Mouse (Mus musculus): ENCODE measurements around the gene Tom1l2. TPM values are rescaled to one million over a fixed set of nuclear protein-coding genes. Genes with fewer than 3 reads are reported as not detected.

The Tom1l2 gene
- polyA plus RNA-seq, 1 experiment from 2014 or later: 19.5 TPM

- Histone ChIP-seq H3K4me3 (ENCODE audit: low read depth, low read length) (no peak overlapping the region), H3K27ac (ENCODE audit: low read depth, low read length) (no peak overlapping the region), H3K27me3 (ENCODE audit: control insufficient read depth, insufficient read depth, low read length) (no peaks in the 10 kb centered on the region), H3K9ac (ENCODE audit: low read length) (no peak overlapping the region), H3K4me1 (replicated peaks; ENCODE audit: control insufficient read depth, insufficient read depth, low read length) (no peaks in the 10 kb centered on the region), H3K9me3 (ENCODE audit: control insufficient read depth, low read length) (no peaks in the 10 kb centered on the region), H3K36me3 (ENCODE audit: control insufficient read depth, insufficient read depth, low read length) (no peaks in the 10 kb centered on the region), H3K4me2 (ENCODE audit: low read depth, low read length, severe bottlenecking) (no peak overlapping the region)
- DNase-seq (ENCODE audit: low spot score) (no peak), ATAC-seq (replicated peaks; ENCODE audit: low FRiP score) (no peak)
- 86% methylated on average over 6 of the region's 6 CpGs for WGBS
These were observed 21.8 kb upstream of the Tom1l2 start for GRCm38 (mm10) chr11:60374481-60374880.

- no peaks in the 10 kb centered on the region for H3K27me3 ChIP-seq (ENCODE audit: control insufficient read depth, insufficient read depth, low read length)
- no peak overlapping the region for H3K4me2 ChIP-seq (ENCODE audit: low read depth, low read length, severe bottlenecking)
- H3K36me3 ChIP-seq (ENCODE audit: control insufficient read depth, insufficient read depth, low read length): no peaks in the 10 kb centered on the region
- no peaks in the 10 kb centered on the region for H3K9me3 ChIP-seq (ENCODE audit: control insufficient read depth, low read length)
- WGBS: 89% methylated on average over 13 of the region's 13 CpGs
- DNase-seq (ENCODE audit: low spot score) (no peak), ATAC-seq (replicated peaks; ENCODE audit: low FRiP score) (no peak)
- H3K27ac ChIP-seq (ENCODE audit: low read depth, low read length): no peak overlapping the region
- H3K9ac ChIP-seq (ENCODE audit: low read length): no peak overlapping the region
- H3K4me3 ChIP-seq (ENCODE audit: low read depth, low read length): no peak overlapping the region
- H3K4me1 ChIP-seq (replicated peaks; ENCODE audit: control insufficient read depth, insufficient read depth, low read length): no peaks in the 10 kb centered on the region
These were observed 17.7 kb upstream of the Tom1l2 start for GRCm38 (mm10) chr11:60370431-60370830.

DNA sequence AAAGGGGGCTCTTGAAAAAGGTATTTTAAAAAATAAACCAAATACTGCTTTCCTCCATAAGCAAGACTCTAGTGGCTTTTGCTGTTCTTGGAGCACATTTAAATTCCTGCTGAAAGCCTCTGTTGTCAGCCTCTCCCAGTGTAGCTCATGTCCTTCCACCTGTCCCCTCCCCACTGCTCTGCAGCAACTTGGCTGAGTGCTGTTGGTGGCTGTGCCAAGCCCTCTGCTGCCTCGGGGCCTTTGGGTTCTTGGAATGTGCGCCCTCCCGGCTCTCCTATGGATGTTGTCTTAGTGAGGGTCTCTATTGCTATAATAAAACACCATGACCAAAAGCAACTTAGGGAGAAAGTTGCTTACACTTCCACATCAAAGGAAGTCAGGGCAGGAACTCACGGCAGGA, 16.7 kb upstream of the Tom1l2 start:
- Histone ChIP-seq H3K4me3 (ENCODE audit: low read depth, low read length) (no peak overlapping the region), H3K9ac (ENCODE audit: low read length) (no peak overlapping the region), H3K4me2 (ENCODE audit: low read depth, low read length, severe bottlenecking) (no peak overlapping the region), H3K9me3 (ENCODE audit: control insufficient read depth, low read length) (no peaks in the 10 kb centered on the region), H3K27me3 (ENCODE audit: control insufficient read depth, insufficient read depth, low read length) (no peaks in the 10 kb centered on the region), H3K36me3 (ENCODE audit: control insufficient read depth, insufficient read depth, low read length) (no peaks in the 10 kb centered on the region), H3K4me1 (replicated peaks; ENCODE audit: control insufficient read depth, insufficient read depth, low read length) (no peaks in the 10 kb centered on the region), H3K27ac (ENCODE audit: low read depth, low read length) (no peak overlapping the region)
- ATAC-seq (replicated peaks; ENCODE audit: low FRiP score): no peak
- DNase-seq (ENCODE audit: low spot score): no peak
- WGBS: 82% methylated on average over 4 of the region's 4 CpGs

GRCm38 (mm10) chr11:60368909-60369308, 16.2 kb upstream of the Tom1l2 start:
- no peak overlapping the region for H3K27ac ChIP-seq (ENCODE audit: low read depth, low read length)
- no peak overlapping the region for H3K4me2 ChIP-seq (ENCODE audit: low read depth, low read length, severe bottlenecking)
- no peaks in the 10 kb centered on the region for H3K27me3 ChIP-seq (ENCODE audit: control insufficient read depth, insufficient read depth, low read length)
- H3K9ac ChIP-seq (ENCODE audit: low read length): no peak overlapping the region
- no peaks in the 10 kb centered on the region for H3K9me3 ChIP-seq (ENCODE audit: control insufficient read depth, low read length)
- no peaks in the 10 kb centered on the region for H3K36me3 ChIP-seq (ENCODE audit: control insufficient read depth, insufficient read depth, low read length)
- DNase-seq (ENCODE audit: low spot score) (no peak), ATAC-seq (replicated peaks; ENCODE audit: low FRiP score) (no peak)
- H3K4me1 ChIP-seq (replicated peaks; ENCODE audit: control insufficient read depth, insufficient read depth, low read length): no peaks in the 10 kb centered on the region
- 75% methylated on average over 4 of the region's 4 CpGs for WGBS
- no peak overlapping the region for H3K4me3 ChIP-seq (ENCODE audit: low read depth, low read length)

DNA sequence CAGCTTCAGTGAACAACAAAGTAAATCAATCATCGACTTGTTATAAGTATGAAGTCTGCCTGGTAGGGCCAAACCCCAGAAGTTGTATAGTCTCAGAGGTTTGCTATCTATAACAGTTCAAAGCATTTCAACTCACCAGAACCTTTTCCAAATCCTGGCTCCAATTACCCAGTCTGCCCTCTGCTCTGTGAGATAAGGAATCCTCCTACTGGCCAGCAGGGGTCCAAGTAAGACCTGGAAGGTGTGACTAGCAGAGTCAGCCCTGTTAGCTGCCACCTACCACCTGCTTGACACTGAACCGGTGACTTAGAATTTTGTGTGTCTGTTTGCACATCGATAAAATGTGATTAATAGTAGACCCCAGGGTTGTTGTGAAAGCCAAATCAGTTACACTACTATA, 14.6 kb upstream of the Tom1l2 start:
- DNase-seq (ENCODE audit: low spot score) (no peak), ATAC-seq (replicated peaks; ENCODE audit: low FRiP score) (no peak)
- Histone ChIP-seq H3K27me3 (ENCODE audit: control insufficient read depth, insufficient read depth, low read length) (no peaks in the 10 kb centered on the region), H3K9ac (ENCODE audit: low read length) (no peak overlapping the region), H3K4me1 (replicated peaks; ENCODE audit: control insufficient read depth, insufficient read depth, low read length) (no peaks in the 10 kb centered on the region), H3K4me3 (ENCODE audit: low read depth, low read length) (no peak overlapping the region), H3K9me3 (ENCODE audit: control insufficient read depth, low read length) (no peaks in the 10 kb centered on the region), H3K27ac (ENCODE audit: low read depth, low read length) (no peak overlapping the region), H3K36me3 (ENCODE audit: control insufficient read depth, insufficient read depth, low read length) (no peaks in the 10 kb centered on the region), H3K4me2 (ENCODE audit: low read depth, low read length, severe bottlenecking) (no peak overlapping the region)
- whole genome bisulfite sequencing: 77% methylated on average over 3 of the region's 3 CpGs

- no peak overlapping the region for H3K27ac ChIP-seq (ENCODE audit: low read depth, low read length)
- no peak for ATAC-seq (replicated peaks; ENCODE audit: low FRiP score)
- no peaks in the 10 kb centered on the region for H3K4me1 ChIP-seq (replicated peaks; ENCODE audit: control insufficient read depth, insufficient read depth, low read length)
- H3K4me2 ChIP-seq (ENCODE audit: low read depth, low read length, severe bottlenecking): no peak overlapping the region
- H3K4me3 ChIP-seq (ENCODE audit: low read depth, low read length): no peak overlapping the region
- H3K9ac ChIP-seq (ENCODE audit: low read length): no peak overlapping the region
- DNase-seq (ENCODE audit: low spot score): no peak
- no peaks in the 10 kb centered on the region for H3K27me3 ChIP-seq (ENCODE audit: control insufficient read depth, insufficient read depth, low read length)
- H3K36me3 ChIP-seq (ENCODE audit: control insufficient read depth, insufficient read depth, low read length): no peaks in the 10 kb centered on the region
- 44% methylated on average over 16 of the region's 16 CpGs for WGBS
- no peaks in the 10 kb centered on the region for H3K9me3 ChIP-seq (ENCODE audit: control insufficient read depth, low read length)
These were observed 13.7 kb upstream of the Tom1l2 start for GRCm38 (mm10) chr11:60366239-60367019.

- Histone ChIP-seq H3K4me1 (replicated peaks; ENCODE audit: control insufficient read depth, insufficient read depth, low read length) (no peaks in the 10 kb centered on the region), H3K9ac (ENCODE audit: low read length) (no peak overlapping the region), H3K4me2 (ENCODE audit: low read depth, low read length, severe bottlenecking) (no peak overlapping the region), H3K36me3 (ENCODE audit: control insufficient read depth, insufficient read depth, low read length) (no peaks in the 10 kb centered on the region), H3K4me3 (ENCODE audit: low read depth, low read length) (no peak overlapping the region), H3K27ac (ENCODE audit: low read depth, low read length) (no peak overlapping the region), H3K27me3 (ENCODE audit: control insufficient read depth, insufficient read depth, low read length) (no peaks in the 10 kb centered on the region), H3K9me3 (ENCODE audit: control insufficient read depth, low read length) (no peaks in the 10 kb centered on the region)
- DNase-seq (ENCODE audit: low spot score): no peak
- 80% methylated on average over 5 of the region's 5 CpGs for WGBS
- no peak for ATAC-seq (replicated peaks; ENCODE audit: low FRiP score)
These were observed 8.0 kb upstream of the Tom1l2 start for GRCm38 (mm10) chr11:60360631-60361201.

DNA sequence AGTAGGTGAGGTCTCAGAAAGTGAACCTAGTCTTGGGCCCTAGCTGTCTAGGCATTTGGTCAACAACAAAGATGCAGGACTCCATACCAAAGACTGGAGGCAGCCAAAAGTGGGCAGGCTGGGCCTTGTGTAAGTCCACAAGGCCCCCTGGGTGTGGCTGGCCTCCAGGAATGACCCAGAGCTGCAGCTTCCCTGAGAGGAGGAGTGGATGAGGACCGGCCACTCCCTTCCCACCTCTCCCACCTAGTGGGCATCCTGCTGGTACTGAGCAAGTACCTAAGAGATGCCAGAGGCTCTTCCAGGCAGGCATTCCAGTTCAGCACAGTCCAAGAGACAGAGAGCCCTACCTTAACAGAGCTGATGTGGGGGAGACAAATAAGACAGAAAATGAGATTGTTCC, 7.2 kb upstream of the Tom1l2 start:
- WGBS: 72% methylated on average over 1 of the region's 1 CpGs
- Histone ChIP-seq H3K9me3 (ENCODE audit: control insufficient read depth, low read length) (no peaks in the 10 kb centered on the region), H3K9ac (ENCODE audit: low read length) (no peak overlapping the region), H3K4me2 (ENCODE audit: low read depth, low read length, severe bottlenecking) (no peak overlapping the region), H3K4me1 (replicated peaks; ENCODE audit: control insufficient read depth, insufficient read depth, low read length) (no peaks in the 10 kb centered on the region), H3K27ac (ENCODE audit: low read depth, low read length) (no peak overlapping the region), H3K4me3 (ENCODE audit: low read depth, low read length) (no peak overlapping the region), H3K27me3 (ENCODE audit: control insufficient read depth, insufficient read depth, low read length) (no peaks in the 10 kb centered on the region), H3K36me3 (ENCODE audit: control insufficient read depth, insufficient read depth, low read length) (no peaks in the 10 kb centered on the region)
- DNase-seq (ENCODE audit: low spot score): no peak
- ATAC-seq (replicated peaks; ENCODE audit: low FRiP score): no peak

GRCm38 (mm10) chr11:60359138-60359537, 6.4 kb upstream of the Tom1l2 start:
- no peak for DNase-seq (ENCODE audit: low spot score)
- Histone ChIP-seq H3K4me3 (ENCODE audit: low read depth, low read length) (no peak overlapping the region), H3K27me3 (ENCODE audit: control insufficient read depth, insufficient read depth, low read length) (no peaks in the 10 kb centered on the region), H3K9me3 (ENCODE audit: control insufficient read depth, low read length) (no peaks in the 10 kb centered on the region), H3K4me1 (replicated peaks; ENCODE audit: control insufficient read depth, insufficient read depth, low read length) (no peaks in the 10 kb centered on the region), H3K36me3 (ENCODE audit: control insufficient read depth, insufficient read depth, low read length) (no peaks in the 10 kb centered on the region), H3K9ac (ENCODE audit: low read length) (no peak overlapping the region), H3K4me2 (ENCODE audit: low read depth, low read length, severe bottlenecking) (no peak overlapping the region), H3K27ac (ENCODE audit: low read depth, low read length) (no peak overlapping the region)
- no peak for ATAC-seq (replicated peaks; ENCODE audit: low FRiP score)
- WGBS: 69% methylated on average over 5 of the region's 5 CpGs

All from forebrain, embryonic 11.5 days (tissue).